ENCODE assay signal across 8 mouse cellular contexts in the genomic region with DNA sequence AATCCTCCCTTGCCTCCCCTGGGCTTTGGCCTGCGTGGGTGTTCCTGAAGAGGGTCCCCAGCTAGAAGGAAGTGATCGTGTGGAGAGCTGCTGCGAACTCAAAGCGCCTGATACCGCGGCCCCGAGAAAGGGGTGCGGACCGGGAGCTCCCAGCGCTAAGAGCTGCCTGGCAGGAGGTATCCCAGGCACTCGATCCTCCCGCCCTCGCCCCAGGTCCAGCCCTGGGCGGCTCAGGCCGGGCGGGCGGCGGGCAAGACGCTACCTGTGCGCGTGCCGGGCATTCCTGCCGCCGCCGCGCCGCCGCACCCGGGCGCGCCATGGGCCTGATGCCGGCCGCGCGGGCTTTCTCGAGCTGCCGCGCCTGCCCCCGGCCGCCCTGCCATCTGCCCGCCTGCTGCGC.
DNase-seq lines count a peak whose midpoint lies in the region; ATAC-seq and TF ChIP-seq lines count a peak whose summit lies in the region.

No protein-coding gene starts in this region.

- no peak overlapping the region for H3K27ac ChIP-seq in heart, embryonic 14.5 days (replicated peaks in 1 of 2; ENCODE audit: control insufficient read depth in 1 of 2, insufficient read depth in 1 of 2, low read depth in 2 of 2, low read length in 2 of 2)
- no peak overlapping the region for H3K27ac ChIP-seq in forebrain, postnatal 0 days (ENCODE audit: low read depth, low read length)
- no peak overlapping the region for H3K27ac ChIP-seq in liver, embryonic 13.5 days
- no peak overlapping the region for H3K27ac ChIP-seq in neural tube, embryonic 12.5 days

- WGBS in heart, embryonic 14.5 days: 1% methylated on average over 36 of the region's 42 CpGs
- 3% methylated on average over 38 of the region's 42 CpGs for WGBS in forebrain, postnatal 0 days
- WGBS in liver, embryonic 13.5 days (ENCODE audit: insufficient replicate concordance): under 1% methylated on average over 42 of the region's 42 CpGs
- 1% methylated on average over 41 of the region's 42 CpGs for WGBS in neural tube, embryonic 12.5 days

- no peak for DNase-seq in heart, adult 9 months (ENCODE audit: low spot score in 2 of 2)
- no peak for DNase-seq in forebrain, postnatal 0 days
- DNase-seq in liver, embryonic 13.5 days: no peak
- DNase-seq in gastrocnemius, postnatal 36 days: no peak
- DNase-seq in gastrocnemius, postnatal 14 days: no peak
- no peak for DNase-seq in spleen, postnatal 10 days (ENCODE audit: low spot score in 2 of 2)

- peak overlapping the region; percentile 69 for H3K4me2 ChIP-seq in heart, embryonic 14.5 days (ENCODE audit: low read length)
- peak overlapping the region; percentile 83 for H3K4me2 ChIP-seq in forebrain, postnatal 0 days (ENCODE audit: low read depth)
- H3K4me2 ChIP-seq in liver, embryonic 13.5 days: peak overlapping the region; percentile 61
- peak overlapping the region; percentile 84 for H3K4me2 ChIP-seq in neural tube, embryonic 12.5 days (replicated peaks)

- H3K4me1 ChIP-seq in heart, embryonic 14.5 days (ENCODE audit: control insufficient read depth in 2 of 2, insufficient read depth in 2 of 2, low read length in 2 of 2): peaks cover 10 to 12% of the 10 kb centered on the region in 2 experiments; a peak in 3 of 4 replicates
- no peaks in the 10 kb centered on the region; the same call in 1 of the 2 replicates for H3K4me1 ChIP-seq in forebrain, postnatal 0 days (ENCODE audit: insufficient read depth)
- H3K4me1 ChIP-seq in liver, embryonic 13.5 days (replicated peaks): peaks cover 6% of the 10 kb centered on the region; the same call in 1 of the 2 replicates
- H3K4me1 ChIP-seq in neural tube, embryonic 12.5 days: peaks cover 7% of the 10 kb centered on the region

- H3K9me3 ChIP-seq in heart, embryonic 14.5 days (ENCODE audit: control insufficient read depth, low read length): no peaks in the 10 kb centered on the region
- no peaks in the 10 kb centered on the region for H3K9me3 ChIP-seq in forebrain, postnatal 0 days (ENCODE audit: low read length)
- no peaks in the 10 kb centered on the region for H3K9me3 ChIP-seq in liver, embryonic 13.5 days (replicated peaks)
- no peaks in the 10 kb centered on the region for H3K9me3 ChIP-seq in neural tube, embryonic 12.5 days

- TF ChIP-seq CTCF in forebrain, postnatal 0 days (IDR thresholded peaks at IDR 0.05; ENCODE audit: low read depth): no peak

- H3K4me3 ChIP-seq in heart, embryonic 14.5 days (ENCODE audit: control insufficient read depth in 1 of 2, insufficient read depth in 1 of 2, low read depth in 1 of 2, low read length in 2 of 2): peak overlapping the region; percentile 34 to 41
- peak overlapping the region; percentile 41 for H3K4me3 ChIP-seq in forebrain, postnatal 0 days (ENCODE audit: low read depth, low read length)
- H3K4me3 ChIP-seq in liver, embryonic 13.5 days (replicated peaks): peak overlapping the region; percentile 43
- H3K4me3 ChIP-seq in neural tube, embryonic 12.5 days: peak overlapping the region; percentile 36

- intact Hi-C loops in gastrocnemius, postnatal 36 days (cut with DNase I): no loop called here
- intact Hi-C loops in gastrocnemius, postnatal 14 days (cut with DNase I; ENCODE audit: low total_unique reads): no loop called here

- H3K36me3 ChIP-seq in heart, embryonic 14.5 days (ENCODE audit: control insufficient read depth, insufficient read depth, low read length): no peaks in the 10 kb centered on the region
- no peaks in the 10 kb centered on the region for H3K36me3 ChIP-seq in forebrain, postnatal 0 days (ENCODE audit: insufficient read depth)
- H3K36me3 ChIP-seq in liver, embryonic 13.5 days: no peaks in the 10 kb centered on the region
- H3K36me3 ChIP-seq in neural tube, embryonic 12.5 days: no peaks in the 10 kb centered on the region

- peaks cover 59% of the 10 kb centered on the region for H3K27me3 ChIP-seq in heart, embryonic 14.5 days (ENCODE audit: control insufficient read depth, insufficient read depth, low read length)
- peaks cover 16% of the 10 kb centered on the region for H3K27me3 ChIP-seq in forebrain, postnatal 0 days (ENCODE audit: insufficient read depth, low read length)
- peaks cover 47% of the 10 kb centered on the region for H3K27me3 ChIP-seq in liver, embryonic 13.5 days
- peaks cover 41% of the 10 kb centered on the region for H3K27me3 ChIP-seq in neural tube, embryonic 12.5 days (replicated peaks)

- no peak for ATAC-seq in heart, embryonic 14.5 days (ENCODE audit: insufficient number of reproducible peaks, insufficient read depth, low FRiP score, low read depth)
- peak; percentile 32; the same call in 1 of the 2 replicates for ATAC-seq in forebrain, postnatal 0 days
- no peak for ATAC-seq in liver, embryonic 13.5 days (ENCODE audit: low read depth)
- no peak for ATAC-seq in neural tube, embryonic 12.5 days (ENCODE audit: low FRiP score, low read depth)

- H3K9ac ChIP-seq in heart, embryonic 14.5 days (ENCODE audit: low read length): peak overlapping the region; percentile 31; the same call in 1 of the 2 replicates
- peak overlapping the region; percentile 58 for H3K9ac ChIP-seq in forebrain, postnatal 0 days
- no peak overlapping the region; the same call in 1 of the 2 replicates for H3K9ac ChIP-seq in liver, embryonic 13.5 days
- H3K9ac ChIP-seq in neural tube, embryonic 12.5 days: peak overlapping the region; percentile 56; the same call in 1 of the 2 replicates
